Mouse (Mus musculus) WW6 (cell line): ENCODE results near the gene Ppm1b.
"Not testable (repeated sequence)": the region's sequence is repeated elsewhere in the genome, so short reads cannot be mapped to it uniquely, and the experiment has no call there.

ENCODE experiments used
- DNase-seq: peaks from one replicate; pipeline ENCODE4 v3.0.0-alpha.2; 2013; ENCODE audit warnings: low read depth, low spot score

Gene Ppm1b

GRCm38 (mm10) chr17:84956441-84956840 is at the start of gene Ppm1b:
Gene Ppm1b, plus strand, starts transcription at chr17:84956741.
- no peak for DNase-seq

GRCm38 (mm10) chr17:84921666-84922376 is 34.7 kb upstream of the Ppm1b start:
- DNase-seq = no peak

- no peak for DNase-seq
These were observed 31.8 kb upstream of the Ppm1b start for GRCm38 (mm10) chr17:84924779-84925178.

GRCm38 (mm10) chr17:84926233-84926632 is 30.3 kb upstream of the Ppm1b start:
- DNase-seq = no peak

GRCm38 (mm10) chr17:84927580-84927979 is 29.0 kb upstream of the Ppm1b start:
- DNase-seq = no peak

GRCm38 (mm10) chr17:84932943-84933342 is 23.6 kb upstream of the Ppm1b start:
- DNase-seq = no peak

- no peak for DNase-seq
These were observed 22.6 kb upstream of the Ppm1b start for GRCm38 (mm10) chr17:84933968-84934367.

GRCm38 (mm10) chr17:84935620-84936019 is 20.9 kb upstream of the Ppm1b start:
- not testable (repeated sequence) for DNase-seq

- DNase-seq = no peak
These were observed 20.2 kb upstream of the Ppm1b start for GRCm38 (mm10) chr17:84936301-84936700.

- no peak for DNase-seq
These were observed 19.7 kb upstream of the Ppm1b start for GRCm38 (mm10) chr17:84936809-84937208.

GRCm38 (mm10) chr17:84937220-84937619 is 19.3 kb upstream of the Ppm1b start:
- DNase-seq = no peak

- DNase-seq = no peak
These were observed 18.3 kb upstream of the Ppm1b start for GRCm38 (mm10) chr17:84938215-84938614.

- DNase-seq = no peak
These were observed 16.4 kb upstream of the Ppm1b start for GRCm38 (mm10) chr17:84940017-84940731.

- no peak for DNase-seq
These were observed 15.2 kb upstream of the Ppm1b start for GRCm38 (mm10) chr17:84941291-84941868.

- no peak for DNase-seq
These were observed 14.0 kb upstream of the Ppm1b start for GRCm38 (mm10) chr17:84942358-84943032.

- no peak for DNase-seq
These were observed 13.5 kb upstream of the Ppm1b start for GRCm38 (mm10) chr17:84943033-84943393.

GRCm38 (mm10) chr17:84944348-84944747 is 12.2 kb upstream of the Ppm1b start:
- DNase-seq = no peak

GRCm38 (mm10) chr17:84952521-84952920 is 4.0 kb upstream of the Ppm1b start:
- no peak for DNase-seq

GRCm38 (mm10) chr17:84953776-84954175 is 2.8 kb upstream of the Ppm1b start:
- DNase-seq = no peak

GRCm38 (mm10) chr17:84954881-84955280 is 1.7 kb upstream of the Ppm1b start:
- no peak for DNase-seq

- peak; percentile 79 for DNase-seq
These were observed 468 bp downstream of the Ppm1b start for GRCm38 (mm10) chr17:84956931-84957486.
